Mouse (Mus musculus) left cerebral cortex, postnatal 4 days (tissue): ENCODE data around the gene Fam76a. TPM values are rescaled to one million over a fixed set of nuclear protein-coding genes. Genes with fewer than 3 reads are reported as not detected.
A peak's percentile ranks its signal among the peaks of the same experiment; 100 is the strongest.

Experiments used
- DNase-seq: peaks from one replicate; pipeline ENCODE4 v3.0.0-alpha.2; 2022
- intact Hi-C: fragments of 180-260 bp; cut with DNase I; formaldehyde crosslinking; loops from one replicate; pipeline ENCODE4 v1.15.1; 2025
- total RNA-seq, 2 experiments: library from RNA; stranded (reverse); gene quantifications; 2 replicates each; pipeline ENCODE4 v1.2.3; 2021

Gene Fam76a
- total RNA-seq, result 10 to 100 TPM; 24.3 to 25.4 TPM

GRCm38 (mm10) chr4:132922558-132923008, at the start of gene Fam76a:
Fam76a (minus strand) TSS chr4:132922558.
- intact Hi-C loops, result no loop called here
- peak; percentile 100 for DNase-seq

DNA sequence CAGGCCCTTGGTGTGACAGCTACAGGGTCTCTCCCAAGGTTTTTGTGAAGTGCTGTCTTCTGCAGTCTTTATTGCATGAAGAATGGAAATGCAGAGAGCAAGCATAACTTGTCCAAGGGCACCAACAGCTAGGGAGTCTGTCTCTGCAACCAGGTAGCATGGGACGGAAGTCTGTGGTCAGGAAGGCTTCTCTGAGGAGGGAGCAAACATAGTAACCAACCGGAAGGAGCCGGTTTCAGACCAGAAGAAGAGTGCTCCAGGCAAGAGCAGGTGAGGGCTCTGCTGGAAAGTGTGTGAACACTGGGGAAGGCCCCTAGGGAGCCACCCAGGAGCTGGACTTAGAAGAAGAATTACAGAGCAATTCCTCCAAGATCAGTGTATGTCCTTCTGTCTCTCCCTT, 49.7 kb upstream of the Fam76a start:
- no peak for DNase-seq
- intact Hi-C loops, result no loop called here

DNA sequence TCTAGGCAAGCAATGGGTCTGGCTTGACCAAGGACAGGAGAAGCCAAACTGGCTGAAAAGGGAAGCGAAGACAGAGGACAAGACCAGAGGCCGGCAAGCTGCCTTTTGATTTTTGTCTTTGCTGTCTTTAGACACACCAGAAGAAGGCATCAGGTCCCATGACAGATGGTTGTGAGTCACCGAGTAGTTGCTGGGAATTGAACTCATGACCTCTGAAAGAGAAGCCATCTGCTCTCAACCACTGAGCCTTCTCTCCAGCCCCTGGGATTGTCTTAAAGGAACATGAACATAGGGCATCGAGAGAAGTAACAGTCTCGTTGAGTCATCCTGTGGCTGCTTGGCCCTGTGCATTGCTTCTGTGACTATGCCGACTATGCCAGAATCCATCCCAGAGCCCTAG, 49.2 kb upstream of the Fam76a start:
- DNase-seq, result no peak
- intact Hi-C loops, result no loop called here

GRCm38 (mm10) chr4:132968105-132968938, 46.0 kb upstream of the Fam76a start:
- no peak for DNase-seq
- intact Hi-C loops, result no loop called here

- intact Hi-C loops, result no loop called here
- no peak for DNase-seq
Measured at GRCm38 (mm10) chr4:132964473-132964872, 42.1 kb upstream of the Fam76a start.

- intact Hi-C loops, result no loop called here
- DNase-seq, result no peak
Measured at GRCm38 (mm10) chr4:132964064-132964463, 41.7 kb upstream of the Fam76a start.

DNA sequence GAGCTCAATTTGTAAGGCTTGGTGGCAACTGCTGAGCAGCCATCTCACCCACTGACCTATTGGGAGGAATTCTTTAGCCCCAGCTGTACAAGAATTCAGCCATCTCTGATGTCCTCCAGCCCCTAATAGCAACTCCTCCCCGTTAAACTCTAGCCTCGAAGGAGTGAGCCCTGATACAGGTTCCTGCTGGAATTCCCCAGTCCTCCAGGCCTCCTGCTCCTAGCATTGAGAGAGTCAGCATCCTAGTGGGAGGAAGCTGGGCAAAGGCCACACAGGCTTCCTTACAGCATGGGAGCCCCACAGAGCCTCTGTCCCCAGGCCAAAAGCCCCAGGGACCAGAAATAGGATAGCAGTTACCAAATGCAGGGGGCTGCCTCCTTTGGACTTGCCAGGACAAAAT, 41.1 kb upstream of the Fam76a start:
- intact Hi-C loops, result no loop called here
- DNase-seq, result no peak

DNA sequence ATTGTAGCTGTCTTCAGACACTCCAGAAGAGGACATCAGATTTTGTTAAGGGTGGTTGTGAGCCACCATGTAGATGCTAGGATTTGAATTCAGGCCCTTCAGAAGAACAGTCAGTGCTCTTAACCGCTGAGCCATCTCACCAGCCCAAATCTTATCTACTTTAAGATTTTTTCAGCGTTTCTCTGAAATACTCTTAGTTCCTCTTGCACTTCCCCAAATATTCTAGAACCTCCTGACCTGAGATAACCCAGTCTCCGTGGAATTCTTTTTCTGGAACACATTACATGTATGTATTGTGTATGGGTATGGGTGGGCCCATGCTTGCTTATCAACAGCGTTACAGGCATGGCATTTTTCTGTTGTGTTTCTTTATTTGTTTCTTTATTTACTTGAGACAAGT, 40.3 kb upstream of the Fam76a start:
- no peak for DNase-seq
- intact Hi-C loops, result no loop called here

DNA sequence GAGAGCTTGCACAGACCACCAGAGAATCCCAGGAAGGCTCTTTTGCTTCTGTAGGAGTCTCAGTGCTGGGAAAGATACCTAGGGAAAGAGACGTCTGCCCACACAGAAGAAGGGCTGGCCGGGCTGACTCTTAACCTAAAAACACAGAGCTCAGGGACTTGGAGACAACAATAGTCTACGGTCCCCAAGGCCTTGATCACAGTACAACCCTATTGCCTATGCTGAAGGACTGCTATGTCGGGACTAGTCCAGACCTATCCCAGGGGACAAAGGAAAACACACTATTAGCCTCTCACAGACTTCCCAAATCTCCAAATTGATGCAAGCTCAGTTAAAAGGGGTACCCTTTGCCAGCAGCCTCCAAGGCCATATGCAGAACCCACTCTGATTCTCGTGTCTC, 39.5 kb upstream of the Fam76a start:
- DNase-seq, result no peak
- intact Hi-C loops, result no loop called here

DNA sequence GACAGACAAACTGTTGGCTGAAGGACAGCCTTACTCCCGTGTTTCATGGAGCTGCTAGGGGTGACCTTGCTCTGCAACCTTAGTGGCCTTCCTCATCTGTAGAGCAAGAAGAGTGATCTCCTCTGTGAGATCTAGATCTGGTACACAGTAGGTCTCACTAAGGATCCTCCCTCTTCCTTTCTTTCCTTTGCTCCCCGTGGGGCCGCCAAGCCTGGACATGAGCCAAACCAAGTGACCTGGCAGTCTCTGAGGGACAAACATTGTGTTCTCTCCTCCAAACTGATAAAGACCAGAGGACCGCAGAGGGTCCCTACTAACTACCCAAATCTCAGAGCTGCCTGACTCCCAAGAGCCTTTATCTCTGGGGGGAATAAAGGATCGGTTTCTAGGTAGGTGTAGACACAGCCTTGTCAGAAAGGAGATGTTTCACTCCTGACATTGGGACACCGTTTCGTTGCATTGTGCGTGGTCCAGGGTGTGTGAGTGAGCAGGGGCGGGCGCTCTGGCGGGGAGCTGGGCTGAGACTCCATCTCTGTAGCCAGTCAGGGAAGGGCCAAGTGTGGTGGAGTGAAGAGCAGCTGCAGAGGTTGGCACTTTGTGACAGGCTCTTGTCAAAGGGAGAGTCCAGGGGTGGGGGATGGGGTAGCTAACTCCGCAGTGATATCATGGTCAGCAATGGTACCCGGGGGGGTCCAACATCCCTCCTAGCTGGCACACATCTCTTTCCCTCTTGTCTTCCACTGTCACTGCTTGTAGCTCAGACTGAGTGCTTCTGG, 38.7 kb upstream of the Fam76a start:
- no peak for DNase-seq
- intact Hi-C loops, result no loop called here

DNA sequence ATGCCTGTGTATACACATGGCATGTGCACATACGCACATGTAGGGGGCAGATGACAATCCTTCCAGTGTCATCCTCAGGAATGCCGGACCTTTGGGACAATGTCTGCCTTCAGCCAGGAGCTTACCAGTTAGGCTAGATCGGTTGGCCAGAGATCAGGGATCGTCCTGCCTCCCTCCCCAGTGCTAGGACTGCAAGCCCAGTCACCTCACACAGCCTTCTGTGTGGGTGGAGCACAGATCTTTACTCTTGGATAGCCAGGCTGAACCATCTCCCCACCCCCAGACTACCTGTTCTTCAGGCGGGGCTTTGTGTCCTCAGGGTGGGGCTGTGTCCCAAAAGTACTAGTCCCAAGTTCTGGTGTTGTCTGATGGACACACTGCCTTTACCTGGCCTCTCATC, 38.0 kb upstream of the Fam76a start:
- no peak for DNase-seq
- intact Hi-C loops, result no loop called here

GRCm38 (mm10) chr4:132959679-132960045, 37.3 kb upstream of the Fam76a start:
- no peak for DNase-seq
- intact Hi-C loops, result no loop called here

DNA sequence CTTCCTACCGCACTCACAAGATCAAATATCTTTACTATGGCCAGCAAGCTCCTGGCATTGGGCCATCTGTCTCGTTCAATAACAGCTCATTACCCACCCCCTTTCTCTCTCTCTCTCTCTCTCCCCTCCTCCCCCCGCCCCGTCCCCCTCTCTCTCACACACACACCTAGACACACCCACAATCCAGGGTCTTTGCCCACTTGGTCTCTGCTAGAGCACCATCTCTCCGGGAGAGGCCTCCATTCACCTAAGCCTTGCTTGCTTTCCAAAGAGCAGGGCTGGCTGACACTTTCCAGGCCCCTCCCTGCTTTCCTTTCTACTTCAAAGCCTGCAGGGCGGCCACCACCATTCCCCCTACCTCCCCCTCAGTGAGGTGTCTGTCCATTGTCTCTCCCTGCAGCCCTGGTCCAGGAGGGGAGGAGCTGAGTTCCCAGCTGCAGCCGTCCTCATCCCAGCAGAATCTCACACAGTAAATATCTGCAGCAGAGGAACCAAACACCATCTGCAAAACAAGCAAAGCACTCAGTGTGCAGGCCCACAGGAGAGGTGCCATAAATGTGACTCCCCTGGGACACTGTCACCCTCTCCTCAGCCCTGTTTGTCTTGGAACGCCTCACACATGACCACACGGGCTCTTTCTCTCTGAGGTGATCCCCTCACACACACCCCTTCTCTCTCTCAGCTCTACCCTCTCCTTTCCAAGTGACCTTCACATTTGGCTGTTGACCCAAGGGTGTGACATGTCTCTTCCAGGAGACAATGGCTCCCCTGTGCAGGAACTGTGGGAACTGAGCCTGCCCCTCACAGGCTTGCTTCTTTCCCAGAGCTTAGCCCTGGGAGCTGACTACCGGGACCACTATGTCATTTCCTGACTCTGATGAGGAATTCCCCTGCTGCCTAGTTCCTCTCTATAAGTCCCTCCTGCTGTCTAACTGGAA, 36.7 kb upstream of the Fam76a start:
- intact Hi-C loops, result no loop called here
- DNase-seq, result peak; percentile 46

DNA sequence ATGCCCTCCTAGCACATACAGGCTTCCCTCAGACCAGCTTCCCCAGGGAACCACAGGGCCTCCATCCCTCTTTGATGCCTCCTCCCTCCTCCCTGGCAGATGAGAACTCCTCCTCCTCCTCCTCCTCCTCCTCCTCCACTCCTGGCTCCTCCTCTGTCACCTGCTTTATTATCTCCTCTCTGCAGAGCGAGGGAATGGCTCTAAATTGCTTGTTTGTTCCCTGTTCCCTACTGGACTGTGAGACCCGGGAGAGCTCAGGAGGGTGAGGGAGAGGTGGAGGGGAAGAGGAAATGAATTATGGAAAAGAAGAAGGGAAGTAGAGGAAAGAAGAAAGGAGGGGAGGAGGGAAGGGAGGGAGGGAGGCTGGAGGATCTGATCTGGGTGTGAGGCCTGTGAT, 33.0 kb upstream of the Fam76a start:
- intact Hi-C loops, result no loop called here

GRCm38 (mm10) chr4:132954530-132955394, 32.4 kb upstream of the Fam76a start:
- no peak for DNase-seq
- intact Hi-C loops, result no loop called here

More for the DNA sequence above, 33.0 kb upstream of the Fam76a start:
- DNase-seq, result no peak

DNA sequence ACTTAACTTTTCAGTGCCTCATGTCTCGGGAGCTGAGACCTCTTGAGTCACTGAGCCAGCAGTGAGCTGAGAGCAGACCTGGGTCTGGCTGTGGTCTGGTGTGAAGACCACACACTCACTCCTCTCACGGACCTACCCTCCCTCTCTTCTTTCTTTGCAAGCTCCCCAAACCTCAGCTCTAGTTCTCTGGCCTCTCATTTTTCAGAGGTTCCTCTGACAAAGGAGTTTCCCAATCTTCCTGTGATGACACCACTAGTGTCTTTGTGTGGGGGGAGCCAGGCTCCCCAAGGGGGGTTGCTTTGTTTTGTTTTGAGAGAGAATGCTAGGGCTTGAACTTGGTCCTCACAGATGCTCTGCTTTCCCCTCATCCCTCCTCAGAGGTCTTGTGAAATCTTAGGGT, 28.6 kb upstream of the Fam76a start:
- intact Hi-C loops, result no loop called here
- no peak for DNase-seq

DNA sequence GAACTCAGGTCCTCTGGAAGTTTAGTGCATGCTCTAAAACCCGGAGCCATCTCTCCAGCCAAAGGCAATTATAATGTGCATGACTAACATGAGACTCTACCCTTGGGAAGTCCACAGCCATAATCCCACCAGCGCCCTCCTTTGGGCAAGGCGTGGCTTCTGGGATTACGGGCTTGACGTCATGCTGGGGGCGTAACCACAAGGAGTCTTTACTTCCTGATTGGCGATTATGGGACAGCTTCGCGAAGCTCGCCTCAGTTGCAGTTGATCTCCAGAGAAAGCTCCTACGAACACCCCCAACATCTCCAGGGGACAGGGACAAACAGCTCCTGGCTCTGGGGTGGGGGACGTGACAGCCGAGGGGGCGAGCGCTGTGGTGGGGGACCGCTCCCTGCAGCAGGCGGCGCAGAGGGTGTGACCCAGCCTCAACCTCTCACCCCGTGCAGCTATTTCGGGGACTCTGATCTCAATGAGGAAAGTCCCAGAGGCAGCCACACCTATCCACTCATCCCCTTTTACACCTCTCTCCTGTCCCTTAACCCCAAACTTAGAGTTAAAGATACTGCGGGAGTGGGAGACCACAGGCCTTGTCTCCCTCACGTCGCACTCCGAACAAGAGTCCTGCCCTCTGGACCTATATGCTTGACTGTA, 27.6 kb upstream of the Fam76a start:
- intact Hi-C loops, result loop anchor here (10.0 kb wide), 1 partner anchor 345 kb away; no protein-coding TSS in a partner anchor
- DNase-seq, result no peak

- DNase-seq, result peak; percentile 92
- intact Hi-C loops, result loop anchor here (10.0 kb wide), 1 partner anchor 348 kb away; no protein-coding TSS in a partner anchor
Measured at GRCm38 (mm10) chr4:132946047-132947001, 24.0 kb upstream of the Fam76a start.
